Mouse (Mus musculus) midbrain, embryonic 13.5 days (tissue): ENCODE measurements at regions not wholly inside any gene's neighbourhood (a gene's known extent, or its start where the extent isn't known, plus 50 kb on each side); places are given as distances from the start of the nearest gene placed in this dataset.
"Not testable (repeated sequence)": the region's sequence is repeated elsewhere in the genome, so short reads cannot be mapped to it uniquely, and the experiment has no call there.

Experiments
- ATAC-seq: fragments of 200-750 bp; cut with Nextera tagmentation; 2 replicates; pipeline ENCODE4 v1.8.0; 2017; ENCODE audit warnings: mild to moderate bottlenecking, moderate TSS enrichment, moderate library complexity
- H3K27ac ChIP-seq: fragments of 300-500 bp; sonication (generic); 2 replicates; pipeline ENCODE4 v1.5.1; 2015; ENCODE audit warnings: inconsistent platforms, mild to moderate bottlenecking, moderate library complexity
- H3K27me3 ChIP-seq: fragments of 300-500 bp; sonication (generic); 2 replicates; pipeline ENCODE4 v1.6.1; 2015; ENCODE audit warnings: mild to moderate bottlenecking, inconsistent platforms
- H3K36me3 ChIP-seq: fragments of 300-500 bp; sonication (generic); 2 replicates; pipeline ENCODE4 v1.6.1; 2015; ENCODE audit warnings: mild to moderate bottlenecking, inconsistent platforms
- H3K4me1 ChIP-seq: fragments of 300-500 bp; sonication (generic); replicated peaks from 2 replicates; pipeline ENCODE4 v1.6.1; 2015; ENCODE audit warnings: inconsistent platforms
- H3K4me2 ChIP-seq: fragments of 300-500 bp; sonication (generic); replicated peaks from 2 replicates; pipeline ENCODE4 v1.6.1; 2015; ENCODE audit warnings: moderate library complexity, mild to moderate bottlenecking, inconsistent platforms
- H3K4me3 ChIP-seq: fragments of 300-500 bp; sonication (generic); replicated peaks from 2 replicates; pipeline ENCODE4 v1.5.1; 2015; ENCODE audit warnings: mild to moderate bottlenecking, inconsistent platforms
- H3K9ac ChIP-seq: fragments of 300-500 bp; sonication (generic); replicated peaks from 2 replicates; pipeline ENCODE4 v1.6.1; 2015; ENCODE audit warnings: mild to moderate bottlenecking, inconsistent platforms
- H3K9me3 ChIP-seq: fragments of 300-500 bp; sonication (generic); 2 replicates; pipeline ENCODE4 v1.6.1; 2016; ENCODE audit warnings: mild to moderate bottlenecking, inconsistent platforms
- WGBS: fragments of 180-500 bp; shearing (Covaris S2); methylation state at CpG from one replicate; pipeline ENCODE4 v1.1.7; 2015; 5-methylcytosine and 5-hydroxymethylcytosine counted together

GRCm38 (mm10) chr13:50754911-50755310 lies 56.8 kb downstream of the Gm8765 start:
- not testable (repeated sequence) for H3K27me3 ChIP-seq, H3K4me1 ChIP-seq, H3K36me3 ChIP-seq, H3K27ac ChIP-seq, H3K9ac ChIP-seq, H3K4me2 ChIP-seq, ATAC-seq, H3K9me3 ChIP-seq, H3K4me3 ChIP-seq

GRCm38 (mm10) chr13:50756334-50756733 lies 58.2 kb downstream of the Gm8765 start:
- H3K4me3 ChIP-seq, H3K4me1 ChIP-seq, H3K4me2 ChIP-seq, ATAC-seq, H3K9ac ChIP-seq, H3K9me3 ChIP-seq, H3K27ac ChIP-seq, H3K27me3 ChIP-seq, H3K36me3 ChIP-seq: not testable (repeated sequence)
- WGBS, result 83% methylated on average over 1 of the region's 1 CpGs

DNA sequence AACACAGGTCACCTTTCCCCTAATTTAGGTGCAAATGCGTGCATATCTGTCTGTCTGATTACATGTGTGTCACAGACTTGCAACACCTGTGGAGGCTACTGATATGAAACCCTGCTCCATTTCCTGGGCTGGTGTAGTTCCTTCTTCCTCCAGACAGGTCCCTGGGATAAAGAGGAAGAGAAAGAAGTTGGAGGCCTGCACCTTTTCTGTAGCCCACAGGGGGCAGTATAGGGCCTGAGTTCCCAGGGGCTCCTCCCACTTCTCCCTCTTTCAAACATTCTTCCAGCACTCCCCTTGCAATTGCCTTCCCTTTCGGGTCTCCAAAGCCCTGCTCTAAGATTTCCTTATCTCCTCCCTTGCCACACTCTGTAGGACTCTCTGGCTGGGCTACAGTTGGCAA lies 66.5 kb downstream of the Gm8765 start:
- WGBS, result 75% methylated on average over 2 of the region's 2 CpGs
- no peaks in the 10 kb centered on the region for H3K27me3 ChIP-seq
- H3K27ac ChIP-seq, result no peak overlapping the region
- H3K4me2 ChIP-seq, result no peak overlapping the region
- H3K36me3 ChIP-seq, result no peaks in the 10 kb centered on the region
- H3K4me1 ChIP-seq, result no peaks in the 10 kb centered on the region
- H3K9ac ChIP-seq, result no peak overlapping the region
- H3K4me3 ChIP-seq, result no peak overlapping the region
- ATAC-seq, result no peak
- no peaks in the 10 kb centered on the region for H3K9me3 ChIP-seq

DNA sequence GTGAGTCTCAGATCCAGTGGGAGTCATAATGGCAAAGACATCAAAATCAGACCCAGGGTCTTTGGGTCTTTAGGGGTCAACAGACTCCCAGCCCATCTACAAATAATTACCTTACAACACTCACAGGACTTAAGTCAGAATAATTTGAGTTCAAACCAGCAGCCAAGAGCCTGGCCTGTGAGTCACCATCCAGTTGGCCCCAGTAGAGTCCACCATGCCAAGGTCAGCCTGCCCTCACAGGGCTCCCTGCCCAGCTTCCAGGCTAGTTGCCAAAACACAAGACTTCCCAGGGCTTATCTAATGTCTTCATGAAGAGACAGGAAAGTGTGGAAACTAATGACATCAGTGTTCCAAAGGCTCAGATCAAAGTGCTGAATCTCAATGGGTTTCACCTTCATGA lies 81.9 kb downstream of the Gm8765 start:
- H3K9me3 ChIP-seq, H3K9ac ChIP-seq, H3K4me2 ChIP-seq, H3K4me3 ChIP-seq, H3K4me1 ChIP-seq, H3K27me3 ChIP-seq, H3K27ac ChIP-seq, ATAC-seq, H3K36me3 ChIP-seq: not testable (repeated sequence)

GRCm38 (mm10) chr13:50829879-50830550 lies 131.9 kb downstream of the Gm8765 start:
- H3K9ac ChIP-seq, H3K9me3 ChIP-seq, H3K27me3 ChIP-seq, H3K4me3 ChIP-seq, H3K27ac ChIP-seq, H3K4me2 ChIP-seq, H3K36me3 ChIP-seq, H3K4me1 ChIP-seq: not testable (repeated sequence)
- WGBS, result 28% methylated on average over 4 of the region's 5 CpGs
- peak; percentile 79 for ATAC-seq
